Mouse (Mus musculus) ES-E14 (cell line): ENCODE measurements around the gene Wdfy1.

ENCODE experiments used
- CHD2 ChIP-seq: IDR thresholded peaks from 2 replicates; pipeline ENCODE4 v1.6.1; 2014; ENCODE audit warnings: mild to moderate bottlenecking, low read depth, low read length, inconsistent platforms
- HCFC1 ChIP-seq: IDR thresholded peaks from 2 replicates; pipeline ENCODE4 v1.6.1; 2012; ENCODE audit warnings: low read length, inconsistent platforms, borderline replicate concordance; ENCODE audit not compliant: insufficient read depth

DNA sequence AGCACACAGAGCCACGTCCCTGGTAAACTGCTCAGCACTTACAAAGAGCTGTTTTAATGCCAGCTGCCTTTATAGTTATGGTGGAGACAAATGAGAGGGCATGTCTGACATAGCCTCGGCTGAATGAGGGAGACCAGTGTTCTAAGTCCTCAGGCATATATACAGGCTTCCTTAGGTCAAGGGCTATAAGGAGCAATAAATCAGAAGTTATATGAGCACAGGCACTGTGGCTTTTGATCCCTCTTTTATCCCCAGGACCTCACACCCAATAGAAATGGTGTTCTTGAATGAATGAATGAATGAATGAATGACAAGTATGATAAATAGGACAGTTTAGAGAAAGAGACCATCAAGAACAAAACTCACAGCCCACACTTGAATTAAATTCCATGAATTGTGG, 16.9 kb downstream of the Wdfy1 start:
- no peak for TF ChIP-seq CHD2
- TF ChIP-seq HCFC1: no peak
